Mouse (Mus musculus): Measurements from ENCODE around the gene Rit1. TPM values are rescaled to one million over a fixed set of nuclear protein-coding genes. Genes with fewer than 3 reads are reported as not detected.

The Rit1 gene
- total RNA-seq, 2 experiments from 2014 or later = 59.4 to 70.2 TPM

Other genes with a start within 250 kb of the Rit1 start
- gene Lmna, start 206.9 kb upstream of the Rit1 start, total RNA-seq (2021) = 100 to 1,000 TPM; 164 to 173 TPM
- 1 to 10 TPM; 3.4 to 6.3 TPM for gene Mex3a, start 184.4 kb upstream of the Rit1 start, total RNA-seq (2021)
- gene Rab25, start 168.5 kb upstream of the Rit1 start, total RNA-seq (2021) = not detected
- gene Lamtor2, start 163.8 kb upstream of the Rit1 start, total RNA-seq (2021) = 10 to 100 TPM; 87.3 to 94.0 TPM
- gene Ubqln4, start 163.1 kb upstream of the Rit1 start, total RNA-seq (2021) = 10 to 100 TPM; 56.5 to 57.2 TPM
- gene Ssr2, start 141.0 kb upstream of the Rit1 start, total RNA-seq (2021) = 100 to 1,000 TPM; 127 to 130 TPM
- 10 to 100 TPM; 89.5 to 96.3 TPM for gene Arhgef2, start 110.9 kb upstream of the Rit1 start, total RNA-seq (2021)
- gene Rxfp4, start 63.7 kb upstream of the Rit1 start, total RNA-seq (2021) = not detected
- 10 to 100 TPM; 39.5 to 42.9 TPM for gene Khdc4, start 31.0 kb upstream of the Rit1 start, total RNA-seq (2021)
- 1 to 10 TPM; 5.7 to 6.7 TPM for gene Syt11, start 58.3 kb downstream of the Rit1 start, total RNA-seq (2021)
- gene Gon4l, start 118.4 kb downstream of the Rit1 start, total RNA-seq (2021) = 10 to 100 TPM; 25.4 to 33.6 TPM
- gene Msto1, start 197.2 kb downstream of the Rit1 start, total RNA-seq (2021) = 10 to 100 TPM; 22.8 to 24.3 TPM
- gene Ash1l, start 233.8 kb downstream of the Rit1 start, total RNA-seq (2021) = 10 to 100 TPM; 45.4 to 46.0 TPM
- 100 to 1,000 TPM; 105 to 114 TPM for gene Dap3, start 234.3 kb downstream of the Rit1 start, total RNA-seq (2021)

Data from heart, postnatal 10 days (tissue).